Mouse (Mus musculus): Measurements from ENCODE around the gene Dact3.

Gene Dact3

DNA sequence AGATGAGACGGTGACA is at the start of gene Dact3:
TSS of gene Dact3 (plus strand) at position 8 of the 16 bp plus-strand sequence.
- no peak for DNase-seq (ENCODE audit: low spot score in 2 of 2)

DNA sequence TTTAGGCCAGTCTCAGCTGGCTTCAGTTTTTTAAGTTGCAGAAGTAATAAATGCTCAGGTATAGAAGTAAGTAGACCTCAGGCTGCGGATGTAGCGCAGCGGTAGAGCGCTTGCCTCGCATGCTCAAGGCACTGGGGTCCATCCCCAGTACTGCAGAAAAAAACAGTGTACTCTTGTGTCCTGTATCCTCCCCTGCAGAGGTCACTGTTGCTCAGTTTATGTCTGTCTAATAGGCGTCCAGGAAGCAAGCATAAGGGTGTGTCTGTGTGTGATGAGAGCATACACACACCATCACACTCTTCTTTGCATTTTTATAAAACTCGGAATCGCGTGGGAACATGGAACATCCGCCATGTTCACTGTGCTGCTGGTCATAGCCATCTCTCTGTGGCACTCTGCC is 49.3 kb upstream of the Dact3 start:
- DNase-seq (ENCODE audit: low spot score in 2 of 2) = no peak

DNA sequence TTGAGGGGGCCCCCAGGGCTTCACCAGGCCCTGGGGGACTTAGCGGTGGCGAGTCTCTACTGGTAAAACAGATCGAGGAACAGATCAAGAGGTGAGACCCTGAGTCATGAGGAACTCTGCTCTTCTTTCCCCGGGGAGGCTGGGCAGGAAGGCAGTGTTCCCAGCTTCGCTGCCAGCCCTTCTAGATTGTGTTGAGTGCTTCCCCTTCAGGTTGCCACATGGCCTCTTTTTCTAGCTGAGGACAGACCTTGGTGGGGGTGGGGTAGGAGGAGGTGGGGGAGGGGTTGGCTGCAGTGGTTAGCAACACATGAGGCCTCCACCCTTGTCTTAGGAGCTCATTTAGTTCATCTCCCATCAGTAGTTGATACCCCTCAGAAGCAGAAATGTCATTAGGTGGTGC is 48.5 kb upstream of the Dact3 start:
- no peak for DNase-seq (ENCODE audit: low spot score in 2 of 2)

DNA sequence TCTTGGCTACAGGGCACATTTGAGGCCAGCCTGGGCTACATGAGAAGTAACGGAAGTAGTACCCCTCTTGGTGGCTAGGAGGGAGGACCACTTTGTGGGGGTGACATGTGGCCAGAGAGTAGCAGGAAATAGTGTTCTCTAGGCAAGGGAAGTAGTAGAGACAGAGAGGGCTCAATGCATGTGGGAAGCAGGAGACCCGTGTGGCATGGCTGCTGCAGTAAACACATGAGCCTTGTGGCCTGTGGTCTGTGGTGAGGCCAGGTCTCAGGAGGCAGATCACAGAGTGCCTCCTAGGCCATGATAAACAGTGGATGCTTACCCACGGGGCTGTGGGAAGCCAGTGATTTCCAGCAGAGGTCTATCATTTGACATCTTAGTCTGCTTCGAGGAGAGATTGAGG is 47.8 kb upstream of the Dact3 start:
- DNase-seq (ENCODE audit: low spot score in 2 of 2) = no peak

DNA sequence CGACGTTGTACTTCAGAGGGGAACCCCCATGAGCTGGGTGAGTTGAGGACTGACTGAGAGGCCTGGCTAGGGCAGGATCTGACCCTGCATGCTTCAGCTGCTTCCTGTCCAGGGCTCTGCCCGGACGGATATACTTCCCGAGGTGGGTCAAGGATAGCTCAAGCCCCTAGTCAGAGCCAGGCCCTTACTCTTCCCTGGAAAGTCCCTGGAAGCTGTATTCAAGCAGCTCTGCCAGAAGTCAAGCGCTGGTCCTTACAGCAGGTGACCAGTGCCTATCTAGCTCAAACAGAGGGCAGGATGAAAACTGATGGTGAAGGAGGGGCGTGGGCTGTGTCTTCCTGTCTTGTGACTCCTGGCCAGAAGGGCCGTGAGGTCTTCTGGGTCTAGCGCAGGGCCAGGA is 44.7 kb upstream of the Dact3 start:
- no peak for DNase-seq (ENCODE audit: low spot score in 2 of 2)

DNA sequence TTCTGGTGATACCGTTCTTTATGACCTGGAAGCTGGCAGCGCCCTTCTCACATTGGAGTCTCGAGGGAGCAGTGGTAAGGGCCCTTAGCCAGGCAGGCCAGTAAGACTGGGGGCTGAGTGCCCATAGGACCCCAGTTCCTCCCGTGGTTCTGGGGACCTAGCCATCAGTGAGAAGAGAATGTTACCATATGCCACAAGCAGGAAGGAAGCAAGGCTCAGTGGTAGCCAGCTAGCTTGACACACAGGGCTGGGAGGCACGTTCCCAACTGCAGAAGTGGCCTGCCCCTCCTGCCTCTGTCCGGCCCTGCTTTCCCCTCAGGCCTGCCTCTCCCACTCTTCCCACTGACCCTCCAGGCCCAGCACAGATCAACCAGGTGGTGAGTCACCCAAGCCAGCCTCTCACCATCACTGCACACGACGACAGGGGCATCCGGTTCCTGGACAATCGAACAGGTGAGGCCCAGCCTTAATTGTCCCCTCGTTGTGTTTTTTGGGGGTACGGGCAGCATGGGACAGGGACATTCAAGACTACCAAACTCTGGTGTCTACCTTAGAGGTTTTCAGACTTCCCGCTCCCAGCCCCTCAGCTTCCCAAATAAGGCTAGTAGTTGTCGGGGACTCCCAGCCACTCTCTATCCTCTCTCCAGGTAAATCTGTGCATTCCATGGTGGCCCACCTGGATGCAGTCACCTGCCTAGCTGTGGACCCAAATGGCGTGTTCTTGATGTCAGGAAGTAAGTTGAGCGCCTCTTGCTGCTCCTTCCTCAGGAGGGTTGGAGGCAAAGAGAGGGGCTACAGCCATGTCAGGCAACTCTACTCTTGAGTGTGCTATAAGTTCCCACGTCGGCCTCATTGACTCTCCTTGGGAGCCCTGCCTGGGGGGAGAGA is 37.0 kb upstream of the Dact3 start:
- no peak for DNase-seq (ENCODE audit: low spot score in 2 of 2)

DNA sequence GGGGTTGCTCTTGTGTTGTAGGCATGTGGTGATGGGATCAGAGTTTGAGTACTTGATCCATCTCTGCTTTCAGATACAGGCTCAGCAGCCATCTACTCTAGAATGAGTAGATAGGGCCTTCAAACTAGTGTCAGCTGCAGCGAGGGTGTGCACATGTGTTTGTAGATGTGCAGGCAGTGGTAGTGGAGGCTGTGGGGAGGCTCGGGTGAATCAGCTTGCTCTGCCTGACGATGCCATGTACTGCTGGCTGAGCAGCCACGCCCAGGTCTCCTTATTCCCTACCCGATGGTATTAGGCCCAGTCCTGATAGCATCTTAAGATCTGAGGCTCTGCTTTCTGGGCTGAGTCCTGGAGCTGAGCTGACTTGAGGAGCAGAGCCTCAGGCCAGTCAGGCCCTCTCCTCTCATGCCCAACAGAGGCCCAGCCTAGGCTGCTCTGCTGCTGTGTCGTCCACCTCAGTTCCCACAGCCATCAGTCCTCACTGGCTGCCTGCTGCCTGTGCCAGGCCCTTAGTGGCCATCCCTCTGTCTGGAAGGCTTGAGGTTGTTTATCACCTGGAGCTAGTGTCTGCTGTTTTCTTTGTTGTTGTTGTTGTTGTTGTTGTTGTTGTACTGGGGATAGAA is 36.2 kb upstream of the Dact3 start:
- no peak for DNase-seq (ENCODE audit: low spot score in 2 of 2)

DNA sequence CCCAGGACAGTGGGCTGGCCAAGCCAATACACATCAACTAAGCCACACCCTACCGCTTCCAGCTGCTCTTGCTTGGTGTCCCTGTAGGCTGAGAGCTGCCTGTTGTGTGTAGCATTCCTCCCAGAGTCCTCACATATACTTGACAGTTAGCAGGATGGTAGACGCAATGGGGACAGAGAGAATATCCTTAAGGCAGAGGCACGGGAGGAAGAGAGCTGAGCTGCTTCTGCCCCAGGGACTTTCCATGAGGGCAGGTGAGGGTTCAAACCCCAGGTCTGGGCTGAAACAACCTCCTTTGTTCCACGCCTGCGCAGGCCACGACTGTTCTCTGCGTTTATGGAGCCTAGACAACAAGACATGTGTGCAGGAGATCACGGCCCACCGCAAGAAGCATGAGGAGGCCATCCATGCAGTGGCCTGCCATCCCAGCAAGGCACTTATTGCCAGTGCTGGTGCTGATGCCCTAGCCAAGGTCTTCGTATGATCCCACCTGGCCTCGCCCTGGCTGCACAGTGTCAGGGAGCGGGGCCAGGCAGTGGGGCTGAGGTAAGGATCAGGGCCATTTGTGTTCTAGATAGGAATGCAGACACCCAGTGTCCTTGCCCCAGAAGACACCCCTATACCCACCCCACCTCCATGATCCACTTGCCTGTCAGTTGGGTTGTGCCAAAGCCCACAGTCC is 35.5 kb upstream of the Dact3 start:
- no peak for DNase-seq (ENCODE audit: low spot score in 2 of 2)

DNA sequence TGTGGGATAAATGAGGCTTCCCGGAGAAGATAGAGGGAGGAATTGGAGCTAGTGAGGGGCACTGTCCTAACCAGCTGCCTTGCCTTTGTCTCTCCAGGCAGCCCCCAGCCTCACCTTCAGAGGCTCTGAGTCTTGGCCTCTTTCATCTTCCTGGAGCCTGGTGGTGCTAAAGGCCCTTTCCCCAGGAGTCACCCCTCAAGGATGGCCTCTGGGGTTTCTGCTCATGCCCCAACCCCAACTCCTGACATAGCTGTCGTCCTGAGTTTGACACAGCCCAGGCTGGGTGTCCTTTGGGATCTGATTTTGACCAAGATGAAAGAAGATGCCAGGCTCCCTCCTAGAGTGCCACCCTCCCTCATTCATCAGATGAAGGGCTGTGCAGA is 35.0 kb upstream of the Dact3 start:
- no peak for DNase-seq (ENCODE audit: low spot score in 2 of 2)

DNA sequence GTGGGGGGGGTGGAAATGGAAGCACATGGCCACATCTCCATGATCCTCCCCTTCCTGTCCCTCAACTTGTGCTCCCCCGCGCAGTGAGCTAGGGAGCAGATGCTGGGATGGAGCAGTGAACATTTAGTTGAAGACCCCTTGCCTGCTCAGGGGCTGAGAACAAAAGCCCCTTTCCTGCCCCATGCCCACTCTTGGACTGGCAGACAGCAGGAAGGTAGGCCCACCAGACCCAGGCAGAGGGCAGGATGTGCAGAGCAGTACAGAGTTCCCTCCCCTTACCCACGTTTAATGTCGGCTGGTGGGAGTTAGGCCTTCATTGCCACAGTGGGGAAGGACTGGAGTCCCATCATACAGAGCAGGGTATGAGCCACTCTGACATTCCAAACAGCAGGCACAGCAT is 34.0 kb upstream of the Dact3 start:
- no peak for DNase-seq (ENCODE audit: low spot score in 2 of 2)

DNA sequence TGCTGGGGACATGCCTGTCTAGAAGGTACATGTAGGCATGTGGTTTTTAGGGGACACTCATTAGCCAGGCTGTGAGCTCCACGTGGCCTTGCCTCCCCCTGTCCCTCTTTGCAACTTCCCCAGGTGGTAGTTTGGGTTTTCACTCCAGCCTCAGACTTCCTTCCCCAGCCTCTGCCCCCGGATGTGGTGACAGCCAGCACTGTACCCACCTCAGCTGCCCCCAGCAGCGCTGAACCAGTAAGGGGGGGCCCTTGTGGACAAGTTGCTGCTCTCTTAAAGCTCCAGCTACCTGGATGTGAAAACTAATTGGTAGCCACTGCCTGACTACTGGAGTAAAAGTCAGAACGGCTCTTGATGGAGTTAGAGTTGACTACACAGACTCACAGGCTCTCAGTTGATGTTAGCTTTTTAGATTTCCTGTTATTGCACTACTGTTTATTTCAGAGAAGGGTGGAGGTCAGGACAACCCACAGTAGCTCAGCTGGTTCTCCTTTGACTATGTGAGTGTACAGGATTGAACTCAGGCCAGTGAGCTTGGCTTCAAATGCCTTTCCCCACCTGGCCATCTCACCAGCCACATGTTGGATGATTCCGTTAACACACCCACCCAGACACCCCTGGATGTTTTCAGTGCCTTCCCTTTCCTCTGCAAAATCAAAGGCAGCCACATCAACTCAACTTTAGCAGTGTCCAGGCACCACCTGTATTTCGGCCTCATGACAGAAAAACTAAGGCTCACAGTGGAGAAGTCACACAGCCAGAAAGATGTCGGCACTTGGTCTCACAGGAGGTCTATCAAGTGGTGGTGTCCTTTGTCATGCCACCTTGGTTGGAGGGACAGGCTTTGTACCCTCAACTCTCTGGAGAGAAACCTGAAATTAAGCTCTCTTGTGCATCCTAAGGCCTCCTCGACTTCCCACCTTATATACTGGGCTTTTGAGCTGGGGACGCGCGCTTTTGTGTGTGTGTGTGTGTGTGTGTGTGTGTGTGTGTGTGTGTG is 33.3 kb upstream of the Dact3 start:
- DNase-seq (ENCODE audit: low spot score in 2 of 2) = no peak

DNA sequence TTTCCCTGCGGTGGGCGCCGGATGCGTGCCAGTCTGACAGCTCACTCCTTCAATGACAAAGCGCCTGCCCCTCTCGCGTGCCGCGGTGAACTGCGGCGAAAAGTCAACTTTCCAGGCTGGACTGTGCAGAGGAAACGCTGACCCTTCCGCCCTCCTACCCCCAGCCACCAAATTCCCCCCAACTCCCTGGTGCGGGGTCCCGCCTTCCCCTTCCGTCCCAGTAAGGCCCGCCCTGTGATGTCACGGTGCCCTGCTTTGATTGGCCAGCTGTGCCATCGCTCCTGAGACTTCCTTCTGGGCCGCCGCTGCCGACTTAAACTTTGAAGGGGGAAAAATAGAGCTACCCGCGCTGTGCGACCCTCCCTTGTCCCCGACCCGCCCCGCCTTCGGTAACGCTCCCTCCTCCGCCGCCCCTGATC is 32.5 kb upstream of the Dact3 start, which contains the start of gene Prkd2:
TSS of gene Prkd2 (plus strand) at position 258 of the 419 bp plus-strand sequence.
- peak; percentile 59 to 88 for DNase-seq (ENCODE audit: low spot score in 2 of 2)

DNA sequence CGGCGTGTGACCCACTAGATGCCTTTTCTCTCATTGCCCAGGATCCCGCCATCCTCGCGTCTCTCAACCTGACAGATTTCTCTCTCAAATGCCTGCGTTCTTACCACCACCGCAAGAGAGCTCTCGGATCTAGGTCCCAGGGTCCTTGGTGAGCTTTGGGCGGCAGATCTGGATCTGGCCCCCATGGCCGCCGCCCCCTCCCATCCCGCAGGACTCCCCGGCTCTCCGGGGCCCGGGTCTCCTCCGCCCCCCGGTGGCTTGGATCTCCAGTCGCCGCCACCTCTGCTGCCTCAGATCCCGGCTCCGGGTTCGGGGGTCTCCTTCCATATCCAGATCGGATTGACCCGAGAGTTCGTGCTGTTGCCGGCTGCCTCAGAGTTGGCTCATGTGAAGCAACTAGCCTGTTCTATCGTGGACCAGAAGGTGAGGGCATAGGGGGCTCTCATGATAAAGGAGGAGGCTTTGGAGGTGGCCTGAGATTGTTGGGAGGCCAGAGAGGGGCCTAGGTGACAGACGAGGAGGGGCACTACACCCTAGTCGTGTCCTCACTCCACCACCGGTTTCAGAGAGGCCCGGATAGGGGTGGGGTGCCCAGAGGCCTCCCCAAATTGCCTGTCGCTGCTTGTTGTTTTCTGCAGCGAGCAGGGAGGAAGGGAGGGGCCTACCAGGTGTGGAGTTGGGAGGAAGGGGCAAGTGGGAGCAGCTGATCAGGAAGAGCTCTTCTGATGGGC is 31.5 kb upstream of the Dact3 start:
- DNase-seq (ENCODE audit: low spot score in 2 of 2) = no peak

DNA sequence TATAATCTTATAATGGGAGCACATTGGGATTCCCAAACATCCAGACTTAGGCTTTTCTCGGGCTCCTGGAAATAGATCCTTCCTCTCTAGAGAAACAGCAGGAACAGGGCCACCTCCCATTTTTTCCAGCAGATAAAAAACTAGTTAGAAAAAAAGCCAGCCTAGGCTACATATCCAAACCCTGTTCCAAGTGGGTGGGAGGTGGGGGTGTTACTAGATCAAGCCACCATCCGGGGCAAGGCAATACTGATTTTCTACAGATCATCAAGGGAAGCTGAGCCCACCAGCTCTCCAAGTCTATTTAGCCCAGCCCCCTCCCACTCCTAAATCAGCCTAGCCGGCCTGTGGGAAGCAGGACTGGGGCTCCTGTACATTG is 30.4 kb upstream of the Dact3 start:
- DNase-seq (ENCODE audit: low spot score in 2 of 2) = no peak

DNA sequence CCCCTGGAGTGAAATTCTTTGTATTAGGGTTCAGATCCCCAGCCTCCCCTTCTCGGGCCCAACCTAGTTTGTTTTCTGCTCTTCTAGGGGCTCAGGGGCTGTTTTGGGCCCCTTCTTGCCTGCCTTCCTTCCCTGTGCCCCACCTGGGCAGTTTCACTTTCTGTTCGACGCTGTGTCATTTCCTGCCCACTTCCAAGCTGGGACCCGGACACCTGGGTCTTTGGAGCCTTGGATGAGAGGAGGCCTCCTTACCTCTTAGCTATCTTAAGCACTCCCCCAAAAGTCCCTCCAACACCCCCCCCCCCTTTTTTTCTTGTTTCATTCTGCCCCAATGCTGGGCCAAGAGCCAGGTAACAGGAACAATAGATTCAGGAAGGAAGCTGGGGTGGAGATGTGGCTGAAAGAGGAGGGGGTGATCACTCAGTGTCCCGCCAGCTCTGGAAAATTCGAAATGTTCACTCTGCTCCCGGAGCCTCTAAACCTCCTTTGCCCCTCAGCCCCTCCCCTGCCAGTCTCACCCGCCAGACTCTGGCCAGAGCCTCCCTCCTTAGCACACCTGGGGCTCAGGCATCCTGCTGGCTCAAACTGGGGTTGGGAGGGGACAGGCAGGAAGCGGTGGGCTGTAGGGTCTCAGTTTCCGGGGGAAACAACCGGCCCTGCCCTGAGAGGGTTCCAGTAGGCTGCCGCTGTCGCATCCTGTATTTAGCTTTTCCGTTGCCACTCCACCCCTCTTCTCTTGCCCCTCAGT is 29.9 kb upstream of the Dact3 start:
- no peak for DNase-seq (ENCODE audit: low spot score in 2 of 2)

DNA sequence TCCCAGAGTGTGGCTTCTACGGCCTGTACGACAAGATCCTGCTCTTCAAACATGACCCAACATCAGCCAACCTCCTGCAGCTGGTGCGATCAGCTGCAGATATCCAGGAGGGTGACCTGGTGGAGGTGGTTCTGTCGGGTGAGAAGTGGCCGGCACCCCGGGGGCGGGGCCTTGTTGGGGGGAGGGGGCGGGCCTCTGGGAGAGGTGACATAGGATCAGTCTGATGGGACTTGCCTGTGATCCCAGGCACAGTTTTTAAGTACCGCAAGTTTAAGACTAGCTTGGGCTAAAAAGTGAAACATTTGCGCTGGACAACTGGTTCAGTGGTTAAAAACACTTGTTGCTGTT is 29.3 kb upstream of the Dact3 start:
- DNase-seq (ENCODE audit: low spot score in 2 of 2) = no peak

DNA sequence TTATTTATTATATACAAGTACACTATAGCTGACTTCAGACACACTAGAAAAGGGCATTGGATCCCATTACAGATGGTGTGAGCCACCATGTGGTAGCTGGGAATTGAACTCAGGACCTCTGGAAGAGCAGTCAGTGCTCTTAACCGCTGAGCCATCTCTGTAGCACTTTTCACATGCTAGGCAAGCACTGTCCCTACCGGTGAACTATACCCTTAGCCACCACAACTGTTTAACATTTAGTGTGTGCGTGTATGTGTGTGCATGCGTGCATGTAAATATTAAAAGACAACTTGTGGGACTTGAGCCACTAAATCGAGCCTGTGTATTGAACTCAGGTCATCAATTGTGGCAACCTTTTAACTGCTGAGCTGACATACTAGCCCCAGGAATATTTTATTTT is 28.3 kb upstream of the Dact3 start:
- DNase-seq (ENCODE audit: low spot score in 2 of 2) = no peak

DNA sequence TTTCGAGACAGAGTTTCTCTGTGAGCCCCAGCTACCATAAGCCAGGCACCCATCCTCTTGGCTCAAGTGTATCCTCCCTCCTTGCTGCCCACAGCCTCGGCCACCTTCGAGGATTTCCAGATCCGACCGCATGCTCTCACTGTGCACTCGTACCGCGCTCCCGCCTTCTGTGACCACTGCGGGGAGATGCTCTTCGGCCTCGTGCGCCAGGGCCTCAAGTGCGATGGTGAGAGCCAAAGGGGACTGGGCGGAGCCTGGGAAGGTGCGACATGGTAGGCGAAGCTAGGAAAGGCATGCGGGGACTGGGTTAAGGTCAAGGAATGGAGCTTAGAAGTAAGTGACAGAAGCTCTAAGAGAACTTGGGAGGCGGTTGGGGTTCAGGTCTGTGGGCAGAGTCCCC is 27.6 kb upstream of the Dact3 start:
- DNase-seq (ENCODE audit: low spot score in 2 of 2) = no peak

DNA sequence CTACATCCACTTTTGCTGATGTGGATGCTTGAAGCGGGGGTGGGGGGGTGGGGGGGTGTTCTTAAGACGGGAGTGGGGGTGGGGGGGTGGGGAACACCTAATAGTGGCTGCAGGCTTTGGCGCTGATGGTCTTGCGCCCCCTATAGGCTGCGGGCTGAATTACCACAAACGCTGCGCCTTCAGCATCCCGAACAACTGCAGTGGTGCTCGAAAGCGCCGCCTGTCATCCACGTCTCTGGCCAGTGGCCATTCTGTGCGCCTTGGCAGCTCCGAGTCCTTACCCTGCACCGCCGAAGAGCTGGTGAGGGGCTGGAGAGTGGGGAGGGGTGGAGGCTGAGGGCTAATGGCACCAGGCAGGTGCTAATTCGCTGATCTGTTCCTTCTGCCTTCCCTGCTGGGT is 26.5 kb upstream of the Dact3 start:
- DNase-seq (ENCODE audit: low spot score in 2 of 2) = peak in 1 of 2 experiments; percentile 79

DNA sequence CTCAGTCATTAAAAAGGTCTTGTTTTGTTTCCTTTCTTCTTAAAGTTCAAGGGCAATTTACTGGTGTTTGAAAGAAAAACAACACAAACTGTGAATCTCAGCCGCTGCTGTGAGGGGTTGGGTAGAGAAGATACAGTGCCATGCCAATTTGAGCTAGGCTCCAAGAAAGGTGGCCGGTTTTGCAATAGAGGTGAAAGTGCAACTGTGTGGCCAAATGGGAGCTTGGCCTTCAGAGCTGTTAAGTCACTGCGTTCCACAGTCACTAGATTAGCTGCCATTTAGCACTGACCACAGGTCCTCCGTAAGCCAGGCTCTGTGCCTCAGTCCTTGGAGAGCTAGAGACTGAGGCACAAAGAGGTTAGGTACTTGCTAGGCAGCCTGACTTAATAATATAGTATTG is 23.5 kb upstream of the Dact3 start:
- DNase-seq (ENCODE audit: low spot score in 2 of 2) = no peak

DNA sequence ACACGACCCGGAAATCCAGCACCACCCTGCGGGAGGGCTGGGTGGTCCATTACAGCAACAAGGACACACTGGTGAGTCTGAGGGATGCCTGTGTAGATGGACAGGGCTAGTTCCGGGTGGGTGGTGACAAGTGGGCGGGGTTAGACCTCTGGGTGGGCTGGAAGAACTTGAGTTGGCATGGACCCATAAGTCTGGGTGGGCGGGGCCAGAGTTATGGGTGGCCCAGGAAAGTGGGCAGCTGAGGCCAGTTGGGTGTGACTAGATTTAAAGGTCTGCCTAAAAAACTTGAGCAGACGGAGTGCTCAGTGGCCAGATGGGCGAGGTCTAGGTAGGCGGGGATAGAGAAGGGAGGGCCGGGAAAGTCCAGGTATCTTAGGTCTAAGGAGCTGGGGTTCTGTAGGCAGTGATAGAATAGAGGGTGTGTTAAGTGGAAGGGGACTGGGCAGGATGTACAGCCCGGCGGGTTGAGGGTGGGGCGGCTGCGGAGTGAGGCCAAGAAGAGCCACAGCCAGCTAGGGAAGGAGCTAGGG is 21.8 kb upstream of the Dact3 start:
- peak in 1 of 2 experiments; percentile 39 for DNase-seq (ENCODE audit: low spot score in 2 of 2)
